Mouse (Mus musculus) layer of hippocampus, adult 9-10 months (tissue): ENCODE results near the gene S100pbp.
"Not testable (repeated sequence)": the region's sequence is repeated elsewhere in the genome, so short reads cannot be mapped to it uniquely, and the experiment has no call there.

Experiments
- DNase-seq: peaks from one replicate; pipeline ENCODE4 v3.0.0; 2022; ENCODE audit warnings: low spot score

S100pbp gene

GRCm38 (mm10) chr4:129220376-129221089 is 31.0 kb upstream of the S100pbp start:
- DNase-seq: no peak

GRCm38 (mm10) chr4:129219198-129219597 is 29.7 kb upstream of the S100pbp start:
- no peak for DNase-seq

GRCm38 (mm10) chr4:129218569-129219175 is 29.1 kb upstream of the S100pbp start:
- no peak for DNase-seq

GRCm38 (mm10) chr4:129212486-129212885 is 23.0 kb upstream of the S100pbp start:
- DNase-seq: not testable (repeated sequence)

GRCm38 (mm10) chr4:129211461-129211860 is 21.9 kb upstream of the S100pbp start:
- no peak for DNase-seq

GRCm38 (mm10) chr4:129209504-129209903 is 20.0 kb upstream of the S100pbp start:
- no peak for DNase-seq

GRCm38 (mm10) chr4:129206792-129207191 is 17.3 kb upstream of the S100pbp start:
- no peak for DNase-seq

GRCm38 (mm10) chr4:129204655-129205054 is 15.1 kb upstream of the S100pbp start:
- DNase-seq: no peak

- no peak for DNase-seq
These were observed 8.0 kb upstream of the S100pbp start for GRCm38 (mm10) chr4:129197514-129197913.

- no peak for DNase-seq
These were observed 4.8 kb upstream of the S100pbp start for GRCm38 (mm10) chr4:129194280-129194679.

- no peak for DNase-seq
These were observed 2.2 kb upstream of the S100pbp start for GRCm38 (mm10) chr4:129191691-129192090.

- DNase-seq: no peak
These were observed 1.0 kb upstream of the S100pbp start for GRCm38 (mm10) chr4:129190538-129190937.

GRCm38 (mm10) chr4:129188803-129189541 is 555 bp downstream of the S100pbp start:
- DNase-seq: no peak

- DNase-seq: no peak
These were observed 1.4 kb downstream of the S100pbp start for GRCm38 (mm10) chr4:129188041-129188659.

GRCm38 (mm10) chr4:129179560-129179959 is 10.0 kb downstream of the S100pbp start:
- DNase-seq: no peak

- DNase-seq: no peak
These were observed 17.0 kb downstream of the S100pbp start for GRCm38 (mm10) chr4:129172529-129172928.

- DNase-seq: no peak
These were observed 27.8 kb downstream of the S100pbp start for GRCm38 (mm10) chr4:129161581-129162255.

GRCm38 (mm10) chr4:129161076-129161475 is 28.5 kb downstream of the S100pbp start:
- DNase-seq: no peak

GRCm38 (mm10) chr4:129158549-129158948 is 31.0 kb downstream of the S100pbp start:
- no peak for DNase-seq

- no peak for DNase-seq
These were observed 32.0 kb downstream of the S100pbp start for GRCm38 (mm10) chr4:129157541-129157940.

- DNase-seq: no peak
These were observed 38.2 kb downstream of the S100pbp start for GRCm38 (mm10) chr4:129151276-129151811.

GRCm38 (mm10) chr4:129149321-129149720 is 40.2 kb downstream of the S100pbp start:
- no peak for DNase-seq
